Mouse (Mus musculus) thymus, postnatal 4 days (tissue): ENCODE measurements around the gene Nudt3.
A peak's percentile ranks its signal among the peaks of the same experiment; 100 is the strongest.

ENCODE experiments used
- DNase-seq: peaks from one replicate; pipeline ENCODE4 v3.0.0; 2021

The Nudt3 gene

DNA sequence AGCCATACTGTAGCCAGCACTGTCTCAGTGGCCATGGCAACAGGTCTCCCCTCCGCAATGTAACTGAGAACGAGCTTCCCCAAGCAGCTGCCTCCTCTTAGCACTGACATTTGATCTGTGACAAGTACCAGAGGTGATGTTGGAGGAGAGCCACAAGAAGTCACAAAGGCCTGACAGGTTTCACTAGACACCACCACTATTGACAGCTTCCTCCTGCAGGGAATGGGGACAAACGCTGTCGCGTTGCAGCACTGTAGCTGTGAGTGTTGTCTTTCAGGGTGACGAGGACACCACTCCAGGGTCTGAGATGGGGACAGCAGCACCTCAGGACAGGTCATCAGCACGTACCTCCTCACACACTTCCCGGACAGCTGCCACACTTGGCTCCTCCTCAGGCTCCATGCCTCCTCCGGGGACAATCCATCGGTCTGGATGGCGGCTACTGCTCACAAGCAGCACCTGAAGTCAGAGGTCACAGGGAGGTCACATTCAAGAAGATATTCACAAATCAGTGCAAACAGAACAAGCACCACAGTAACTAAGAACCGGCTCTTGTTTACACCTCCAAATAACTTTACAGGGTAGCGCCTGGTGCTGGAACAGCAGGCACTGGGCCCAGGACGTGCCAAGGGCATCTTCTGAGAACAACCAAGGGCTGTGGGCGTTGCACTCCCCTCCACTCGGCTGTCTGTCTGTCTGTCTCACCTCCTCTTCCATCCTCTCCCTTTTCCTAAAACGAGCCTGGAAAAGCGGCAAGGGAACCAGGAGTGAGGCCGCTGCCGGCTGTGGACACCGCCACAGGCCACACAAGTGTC, 26.7 kb downstream of the Nudt3 start:
- DNase-seq, result no peak

GRCm38 (mm10) chr17:27595659-27596375, 27.5 kb downstream of the Nudt3 start:
- DNase-seq, result no peak

DNA sequence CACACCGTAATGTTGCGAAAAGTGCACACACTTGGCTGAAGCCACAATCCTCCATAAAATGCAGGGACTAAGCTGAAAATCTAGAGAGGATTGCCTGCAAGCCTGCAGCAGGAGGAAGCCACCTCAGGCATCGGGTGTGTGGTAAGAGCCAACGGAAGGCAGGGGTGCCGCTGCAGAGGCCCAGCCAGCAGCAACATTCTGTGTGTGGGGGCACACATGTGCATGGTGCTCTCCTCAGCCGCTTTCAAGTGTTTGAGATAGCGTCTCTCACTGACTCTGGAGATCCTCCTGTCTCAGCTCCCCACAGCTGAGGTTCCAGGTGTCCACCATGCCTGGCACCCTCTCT, 30.8 kb downstream of the Nudt3 start:
- DNase-seq, result no peak

- no peak for DNase-seq
These were observed 31.3 kb downstream of the Nudt3 start for GRCm38 (mm10) chr17:27591826-27592564.

- DNase-seq, result no peak
These were observed 35.1 kb downstream of the Nudt3 start for GRCm38 (mm10) chr17:27588231-27588630.

DNA sequence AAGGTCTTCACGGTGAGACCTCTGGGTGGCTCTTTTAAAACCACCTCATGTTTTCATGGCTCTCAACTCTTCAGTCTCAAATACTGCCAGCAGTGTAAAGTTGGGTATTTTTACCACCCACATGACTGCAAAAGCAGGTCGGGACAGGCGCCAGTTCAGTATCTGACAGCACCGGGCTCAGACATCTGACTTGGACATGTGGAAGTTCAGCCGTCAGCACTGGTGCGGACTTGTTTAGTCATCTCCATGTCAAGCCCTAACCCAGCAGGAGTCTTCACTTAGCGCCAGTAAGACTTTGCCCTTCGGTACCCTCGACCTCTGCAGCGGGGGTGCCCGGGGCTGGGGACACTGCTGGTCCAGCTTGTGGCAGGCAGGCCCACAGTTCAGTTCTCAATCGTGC, 36.0 kb downstream of the Nudt3 start:
- DNase-seq, result no peak

GRCm38 (mm10) chr17:27586661-27587060, 36.6 kb downstream of the Nudt3 start:
- DNase-seq, result no peak

GRCm38 (mm10) chr17:27583185-27583894, 40.0 kb downstream of the Nudt3 start:
- no peak for DNase-seq

DNA sequence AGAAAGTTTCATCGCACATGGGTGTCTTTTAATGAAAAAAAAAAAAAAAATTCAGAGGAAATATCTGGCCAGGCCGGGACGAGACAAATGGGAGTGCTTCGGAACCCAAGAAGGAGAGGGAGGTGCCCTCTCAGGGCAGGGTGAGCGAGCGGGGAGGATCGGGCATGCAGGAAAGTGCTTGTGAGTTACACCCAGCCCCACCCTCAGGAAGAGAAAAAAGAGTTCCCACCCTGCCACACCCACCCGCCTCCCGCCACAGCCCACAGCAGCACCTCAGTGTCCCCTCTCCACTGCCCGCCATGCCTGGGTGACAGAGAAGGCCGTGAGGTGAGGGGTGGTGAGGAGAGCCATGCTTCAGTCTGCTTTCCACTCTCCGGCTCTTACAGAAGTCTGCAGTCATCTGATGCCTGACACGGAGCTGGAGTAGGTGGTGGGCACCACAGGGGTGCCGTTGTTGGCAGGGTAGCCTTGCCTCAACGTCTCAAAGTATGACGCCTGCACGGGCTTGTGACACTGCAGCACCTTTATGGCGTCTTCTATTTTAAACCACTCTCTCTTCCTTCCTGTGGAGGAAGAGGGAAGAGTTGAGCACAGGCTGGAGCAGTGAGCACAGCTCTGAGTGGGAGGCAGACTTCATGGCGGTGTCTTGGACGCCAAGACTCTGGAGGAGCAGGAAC, 42.8 kb downstream of the Nudt3 start:
- DNase-seq, result no peak

- no peak for DNase-seq
These were observed 43.5 kb downstream of the Nudt3 start for GRCm38 (mm10) chr17:27579816-27580215.

GRCm38 (mm10) chr17:27578487-27578886, 44.8 kb downstream of the Nudt3 start:
- DNase-seq, result no peak

DNA sequence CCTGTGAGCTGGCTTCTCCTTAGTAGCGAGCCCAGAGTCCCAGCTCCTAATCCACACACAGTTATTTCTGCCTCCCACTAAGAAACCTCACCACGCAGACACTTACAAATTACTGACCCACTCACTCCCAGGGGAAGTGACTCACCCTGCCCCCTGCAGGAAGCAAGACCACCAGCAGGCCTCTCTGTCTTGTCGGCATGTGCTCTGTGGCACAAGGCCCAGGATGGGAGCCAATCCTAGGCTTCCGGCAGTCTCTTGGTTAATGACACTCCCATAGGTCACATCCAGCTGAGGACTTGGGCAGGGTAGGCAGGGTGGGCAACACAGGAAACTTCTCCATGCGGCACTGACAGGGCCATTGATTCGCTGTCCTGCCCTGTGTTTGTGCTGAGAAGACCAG, 45.8 kb downstream of the Nudt3 start:
- peak; percentile 46 for DNase-seq

DNA sequence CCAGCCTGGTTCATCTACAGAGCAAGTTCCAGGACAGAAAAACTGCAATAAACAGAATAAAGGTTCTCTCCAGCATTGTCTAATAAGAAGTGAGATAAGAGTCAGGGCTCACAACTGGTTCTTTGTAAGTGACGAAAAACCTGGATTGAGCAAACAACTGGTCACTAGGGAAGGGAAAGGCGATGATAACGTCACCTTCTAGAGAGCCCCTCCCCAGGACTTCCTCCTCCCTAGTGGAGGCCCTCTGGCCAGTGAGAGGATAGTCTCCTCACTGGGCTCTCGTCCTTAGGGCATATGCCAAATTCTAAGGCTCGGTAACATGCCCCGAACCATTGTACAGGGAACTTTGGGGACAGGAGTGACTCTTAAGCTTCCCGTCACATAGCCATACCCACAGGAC, 47.2 kb downstream of the Nudt3 start:
- no peak for DNase-seq

DNA sequence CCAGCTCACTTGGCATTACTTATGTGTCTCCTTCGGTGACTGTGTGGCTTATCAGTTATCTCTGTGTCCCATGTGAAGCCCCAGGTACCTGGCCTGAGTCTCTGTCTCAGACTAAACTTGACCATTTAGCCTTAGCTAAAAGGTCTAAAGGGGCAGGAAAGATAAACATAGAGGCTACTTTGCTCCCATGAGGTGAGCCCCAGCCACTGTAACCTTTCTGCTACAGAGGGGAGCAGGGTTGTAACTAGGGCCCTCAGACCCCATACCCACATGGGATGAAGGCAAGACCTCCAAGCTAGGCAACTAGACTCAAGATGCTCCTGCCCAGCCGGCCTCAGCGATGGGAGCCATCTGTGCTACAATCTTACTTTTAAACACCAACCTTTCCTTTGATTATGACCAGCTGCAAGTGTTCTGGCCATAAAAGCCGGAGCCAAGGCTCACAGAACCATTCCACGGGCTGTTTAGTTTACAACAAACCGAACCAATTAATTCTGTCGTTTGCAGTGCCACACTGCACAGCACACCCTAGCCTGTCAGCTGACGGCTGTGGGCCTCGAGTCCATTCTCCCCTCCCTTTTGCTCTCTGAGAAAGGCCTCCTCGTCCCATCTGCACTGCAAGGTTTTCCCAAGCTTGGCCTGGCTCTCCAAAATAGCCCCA, 48.0 kb downstream of the Nudt3 start:
- DNase-seq, result no peak

DNA sequence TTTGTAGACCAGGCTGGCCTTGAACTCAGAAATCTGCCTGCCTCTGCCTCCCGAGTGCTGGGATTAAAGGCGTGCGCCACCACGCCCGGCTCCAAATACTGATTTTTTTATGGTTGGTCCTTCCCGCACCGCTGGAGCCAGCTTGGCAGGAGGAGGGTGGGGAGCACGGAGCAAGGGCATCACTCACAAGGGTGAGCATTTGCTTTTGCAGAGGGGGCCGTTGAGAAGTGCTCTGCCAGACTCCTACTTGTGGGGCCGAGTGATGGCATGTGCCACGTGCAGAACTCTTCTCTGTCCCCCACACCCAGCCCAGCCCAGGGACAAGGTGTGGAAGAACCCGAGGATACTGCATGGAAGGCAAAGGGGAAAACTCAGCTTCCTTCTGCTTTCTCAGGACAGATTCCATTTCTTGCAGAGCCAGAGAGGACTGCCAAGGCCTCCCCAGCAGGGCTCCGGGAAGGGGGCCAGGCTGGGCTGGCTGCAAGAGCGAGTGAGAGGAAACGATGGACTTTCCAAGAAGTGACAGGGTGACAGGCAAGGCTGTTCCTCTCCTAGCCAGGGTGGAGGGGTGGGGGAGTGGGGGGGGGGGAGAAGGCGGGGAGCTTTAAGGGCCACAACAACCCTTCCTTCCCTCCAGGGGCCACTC, 48.7 kb downstream of the Nudt3 start:
- no peak for DNase-seq

GRCm38 (mm10) chr17:27573772-27574320, 49.4 kb downstream of the Nudt3 start:
- DNase-seq, result no peak

DNA sequence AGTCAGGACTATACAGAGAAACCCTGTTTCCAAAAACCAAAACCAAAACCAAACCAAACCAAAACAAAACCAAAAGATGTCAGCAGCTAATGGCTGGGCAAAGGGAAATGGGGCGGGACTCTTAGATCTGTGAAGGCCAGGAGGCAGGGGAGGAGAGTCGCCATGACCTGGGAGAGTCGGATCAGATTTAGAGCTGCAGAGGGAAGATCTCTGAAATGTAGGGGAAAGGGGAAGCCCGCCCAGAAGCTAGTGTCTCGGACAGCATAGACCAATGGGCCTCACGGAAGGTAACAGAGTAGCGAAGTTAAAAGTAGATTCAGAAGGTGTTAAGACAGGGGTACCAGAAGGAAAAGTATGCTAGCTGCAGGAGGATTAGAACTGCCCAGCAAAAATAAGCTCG, 52.0 kb downstream of the Nudt3 start:
- no peak for DNase-seq

DNA sequence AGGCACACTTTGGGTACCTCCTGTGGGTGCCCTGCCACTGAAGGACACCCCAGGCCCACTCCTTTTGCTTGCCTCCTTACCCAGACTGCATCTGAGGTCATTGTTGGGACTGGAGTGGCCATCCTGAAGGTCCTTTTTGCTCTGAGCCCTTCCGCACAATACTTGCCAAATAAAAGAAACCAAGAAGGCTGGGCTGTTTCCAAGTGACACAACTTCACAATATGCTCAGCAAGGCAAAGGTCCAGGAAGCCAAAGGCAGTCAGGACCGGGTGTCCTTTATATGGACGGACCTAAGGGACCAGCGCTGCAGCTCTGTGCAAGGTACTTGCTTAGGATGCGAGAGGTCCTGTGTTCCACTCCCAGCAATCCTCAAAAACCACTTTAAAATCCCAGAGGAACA, 55.1 kb downstream of the Nudt3 start:
- no peak for DNase-seq

DNA sequence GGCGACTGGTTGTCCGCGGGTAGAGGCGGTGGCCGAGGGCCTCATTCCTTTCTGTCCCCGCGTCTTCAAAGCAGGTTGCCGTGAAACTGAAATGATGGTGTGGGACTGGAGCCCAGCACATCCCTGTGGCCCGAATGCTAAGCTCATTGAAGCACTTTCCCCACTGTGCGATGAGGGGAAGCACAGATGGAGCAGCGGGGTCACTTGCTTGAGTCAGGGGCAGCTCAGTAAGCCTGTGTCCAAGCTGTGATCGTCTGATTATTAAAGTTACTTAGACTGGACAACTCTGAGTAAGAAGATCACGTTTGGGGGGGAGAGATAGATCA, 57.4 kb downstream of the Nudt3 start:
- no peak for DNase-seq

- DNase-seq, result peak; percentile 97
These were observed 57.9 kb downstream of the Nudt3 start, which contains the start of gene AI413582 for GRCm38 (mm10) chr17:27565163-27565941. TSS of gene AI413582 (minus strand) at chr17:27565756.
